In the genomic region with DNA sequence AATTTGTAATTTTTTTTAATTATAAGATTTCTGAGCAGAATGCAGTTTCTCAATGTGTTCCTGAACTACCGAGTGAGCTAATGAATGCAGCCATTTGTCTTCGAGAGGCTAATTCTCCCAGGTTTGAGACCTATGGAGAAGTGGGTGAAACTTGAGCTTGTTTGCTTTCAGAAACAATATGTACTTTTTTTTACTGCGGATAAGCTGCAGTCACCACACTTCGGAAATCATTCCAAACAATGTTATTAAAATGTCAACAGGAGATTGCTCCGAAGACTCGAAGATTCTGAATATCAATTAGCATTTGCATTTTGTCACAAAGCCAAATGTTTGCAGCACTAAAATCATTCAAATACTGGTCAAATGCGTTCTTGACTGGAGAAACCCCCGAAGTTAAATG, we compare ENCODE assay signal across 8 mouse cellular contexts. TPM values are rescaled to one million over a fixed set of nuclear protein-coding genes. Genes with fewer than 3 reads are reported as not detected.
DNase-seq lines count a peak whose midpoint lies in the region; ATAC-seq lines count a peak whose summit lies in the region.

No protein-coding gene starts in this region.

- no peaks in the 10 kb centered on the region; the same call in 1 of the 2 replicates for H3K4me1 ChIP-seq in hindbrain, embryonic 11.5 days (replicated peaks; ENCODE audit: control insufficient read depth, insufficient read depth, low read length)
- peaks cover 34% of the 10 kb centered on the region for H3K4me1 ChIP-seq in midbrain, embryonic 10.5 days

- WGBS in hindbrain, embryonic 11.5 days, result 3% methylated on average over 8 of the region's 8 CpGs
- WGBS in midbrain, embryonic 10.5 days, result 2% methylated on average over 8 of the region's 8 CpGs

- ATAC-seq in hindbrain, embryonic 11.5 days (ENCODE audit: low FRiP score), result no peak
- no peak for ATAC-seq in CD4-positive, CD25-positive, alpha-beta regulatory T cell, adult 4 months

- peak; percentile 65 for DNase-seq in heart, adult 11 months
- DNase-seq in heart, adult 18-20 months, result no peak
- DNase-seq in Muller cell, postnatal 12 days (ENCODE audit: inconsistent ontology term), result peak; percentile 24
- DNase-seq in hindbrain, embryonic 11.5 days (ENCODE audit: low spot score), result peak; percentile 31
- no peak for DNase-seq in midbrain, embryonic 10.5 days (ENCODE audit: low spot score)
- no peak for DNase-seq in urinary bladder, postnatal 14 days (ENCODE audit: low spot score)
- no peak for DNase-seq in frontal cortex, postnatal 25 days (ENCODE audit: low spot score in 2 of 2)

- H3K9ac ChIP-seq in hindbrain, embryonic 11.5 days (ENCODE audit: low read depth, low read length), result no peak overlapping the region; the same call in 1 of the 2 replicates

- H3K4me3 ChIP-seq in hindbrain, embryonic 11.5 days (ENCODE audit: low read depth, low read length), result peak overlapping the region; percentile 92
- H3K4me3 ChIP-seq in midbrain, embryonic 10.5 days, result peak overlapping the region; percentile 98

- H3K27me3 ChIP-seq in hindbrain, embryonic 11.5 days (ENCODE audit: control insufficient read depth, insufficient read depth, low read length), result no peaks in the 10 kb centered on the region
- H3K27me3 ChIP-seq in midbrain, embryonic 10.5 days (ENCODE audit: low read depth, poor library complexity, severe bottlenecking), result no peaks in the 10 kb centered on the region

- H3K4me2 ChIP-seq in hindbrain, embryonic 11.5 days (replicated peaks; ENCODE audit: low read depth, low read length), result peak overlapping the region; percentile 82

- H3K36me3 ChIP-seq in hindbrain, embryonic 11.5 days (ENCODE audit: control insufficient read depth, insufficient read depth, low read length), result no peaks in the 10 kb centered on the region
- H3K36me3 ChIP-seq in midbrain, embryonic 10.5 days, result no peaks in the 10 kb centered on the region

- no peaks in the 10 kb centered on the region for H3K9me3 ChIP-seq in hindbrain, embryonic 11.5 days (ENCODE audit: control insufficient read depth, low read length)
- H3K9me3 ChIP-seq in midbrain, embryonic 10.5 days (replicated peaks), result no peaks in the 10 kb centered on the region

- H3K27ac ChIP-seq in hindbrain, embryonic 11.5 days (ENCODE audit: low read depth, low read length), result no peak overlapping the region; the same call in 1 of the 2 replicates
- H3K27ac ChIP-seq in midbrain, embryonic 10.5 days (replicated peaks), result peak overlapping the region; percentile 100

RNA-seq across cellular contexts. Expression of gene Adgrl2, which starts 0.7 kb away (rescaled TPM):
- 10 to 100 TPM; 45.9 to 50.0 TPM for total RNA-seq in heart, adult 18-20 months (2021)
- polyA plus RNA-seq in hindbrain, embryonic 11.5 days (2014; fragmentation: Nextera tagmentation; extraction: Ambion mirVana), result 77.5 and 80.7 TPM in 2 replicates
- 76.6 and 97.3 TPM in 2 replicates for polyA plus RNA-seq in midbrain, embryonic 10.5 days (2016; fragmentation: Nextera tagmentation; extraction: Ambion mirVana)
- polyA plus RNA-seq in CD4-positive, CD25-positive, alpha-beta regulatory T cell, adult 4 months (2017; shearing (Covaris generic)), result not detected

Comparison
In these comparisons a context has a peak if more than half of its experiments do, and no peak if none do; other contexts are left out.
1. DNase-seq: peak in heart, adult 11 months (single experiment), Muller cell, postnatal 12 days (single experiment) and hindbrain, embryonic 11.5 days (single experiment); none in heart, adult 18-20 months (0 of 2), midbrain, embryonic 10.5 days (single experiment), urinary bladder, postnatal 14 days (single experiment) and frontal cortex, postnatal 25 days (0 of 2).
2. RNA of gene Adgrl2, which starts 0.7 kb away (polyA plus RNA-seq): 77.5 to 80.7 TPM in hindbrain, embryonic 11.5 days and 76.6 to 97.3 TPM in midbrain, embryonic 10.5 days; not detected in CD4-positive, CD25-positive, alpha-beta regulatory T cell, adult 4 months; every median in the first group is over 10 times any median in the second.